Mouse (Mus musculus): ENCODE results near the gene Abhd17a. TPM values are rescaled to one million over a fixed set of nuclear protein-coding genes. Genes with fewer than 3 reads are reported as not detected.
A peak's percentile ranks its signal among the peaks of the same experiment; 100 is the strongest.

Abhd17a gene
- polyA plus RNA-seq (2016; fragmentation: Nextera tagmentation; extraction: Ambion mirVana) = 79.8 and 84.9 TPM in 2 replicates

DNA sequence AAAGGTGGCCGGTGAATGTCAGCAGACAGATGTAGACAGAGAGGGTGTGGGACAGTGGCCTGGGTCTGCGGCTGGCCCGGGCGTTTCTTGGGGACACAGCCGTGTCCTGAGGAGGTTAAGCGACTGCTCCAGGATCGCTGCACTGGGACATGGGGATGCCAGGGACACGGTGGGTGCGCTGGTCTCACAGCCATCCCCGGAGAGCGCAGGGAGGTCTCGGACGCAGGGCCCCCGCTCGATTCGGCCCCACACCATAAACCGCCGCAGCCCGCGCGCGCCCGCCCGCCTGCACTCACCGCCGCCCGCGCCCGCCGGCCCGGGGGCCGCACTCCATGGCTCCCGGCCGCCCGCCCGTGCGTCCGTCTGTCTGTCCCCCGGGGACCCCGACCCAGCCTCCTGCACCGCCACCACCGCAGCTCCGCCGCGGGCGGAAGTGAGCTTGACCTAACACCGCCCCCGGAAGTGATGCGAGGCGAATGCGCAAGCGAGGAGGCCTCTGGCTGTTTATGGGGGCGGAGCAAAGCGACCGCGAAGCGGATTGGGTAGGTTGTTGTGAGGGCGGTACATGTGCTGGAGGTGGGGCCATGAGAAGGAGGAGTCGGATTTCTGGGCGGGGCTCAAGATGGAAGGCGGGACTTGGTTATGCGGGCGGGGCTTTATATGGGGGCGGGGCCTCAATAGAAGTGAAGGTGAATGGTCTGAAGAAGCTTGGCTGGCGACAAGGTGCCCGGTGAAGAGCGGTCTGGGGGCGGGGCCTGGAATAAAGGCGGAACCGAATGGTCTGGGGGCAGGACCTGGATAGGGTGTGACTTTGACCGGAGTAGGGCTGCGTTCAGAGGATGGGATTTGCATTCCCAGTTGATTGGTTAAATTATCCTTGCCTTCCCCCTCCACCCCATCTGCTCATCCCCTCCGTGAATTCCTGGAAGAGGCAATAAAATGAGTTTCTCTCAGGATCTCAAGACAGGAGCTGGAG, at the start of gene Abhd17a:
TSS of gene Abhd17a (minus strand) at position 463 of the 976 bp plus-strand sequence.
- no peaks in the 10 kb centered on the region for H3K27me3 ChIP-seq (replicated peaks; ENCODE audit: low read depth, poor library complexity, severe bottlenecking)

DNA sequence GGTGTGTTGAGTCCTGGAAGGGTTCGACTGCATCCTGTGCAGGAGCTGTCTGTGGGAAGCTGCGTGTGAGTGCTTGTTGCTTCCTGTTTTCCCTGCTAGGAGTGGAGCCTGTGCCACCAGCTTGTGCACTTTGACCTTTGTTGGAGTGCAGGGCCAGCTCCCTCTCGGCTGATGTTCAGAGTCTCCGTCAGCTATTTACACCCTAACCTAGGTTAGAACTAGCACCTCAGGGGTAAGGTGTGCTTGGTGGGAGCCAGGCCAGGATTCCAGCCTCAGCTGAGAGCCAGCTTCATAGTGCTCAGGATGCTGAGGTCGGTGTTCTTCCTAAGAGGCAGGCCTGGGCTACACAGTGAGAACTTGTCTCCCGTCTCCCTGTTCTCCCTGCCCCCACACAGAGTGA, 45.2 kb upstream of the Abhd17a start:
- Histone ChIP-seq H3K4me1 (no peaks in the 10 kb centered on the region), H3K36me3 (replicated peaks) (peaks cover 97% of the 10 kb centered on the region), H3K27ac (replicated peaks) (no peak overlapping the region), H3K4me3 (no peak overlapping the region), H3K27me3 (replicated peaks; ENCODE audit: low read depth, poor library complexity, severe bottlenecking) (no peaks in the 10 kb centered on the region), H3K9me3 (no peaks in the 10 kb centered on the region)
- WGBS = 81% methylated on average over 6 of the region's 6 CpGs
- no peak for DNase-seq (ENCODE audit: low spot score)

More for the DNA sequence above, at the start of gene Abhd17a:
- under 1% methylated on average over 73 of the region's 73 CpGs for WGBS
- H3K9me3 ChIP-seq = no peaks in the 10 kb centered on the region
- peaks cover 17% of the 10 kb centered on the region for H3K36me3 ChIP-seq (replicated peaks)
- peaks cover 37% of the 10 kb centered on the region for H3K4me1 ChIP-seq
- peak within 1 kb of the TSS; percentile 93 for H3K4me3 ChIP-seq
- DNase-seq (ENCODE audit: low spot score) = peak; percentile 99
- H3K27ac ChIP-seq (replicated peaks) = peak within 1 kb of the TSS; percentile 88

GRCm38 (mm10) chr10:80628925-80629324, 38.8 kb upstream of the Abhd17a start:
- no peaks in the 10 kb centered on the region for H3K27me3 ChIP-seq (replicated peaks; ENCODE audit: low read depth, poor library complexity, severe bottlenecking)
- DNase-seq (ENCODE audit: low spot score) = no peak
- H3K4me1 ChIP-seq = peaks cover 43% of the 10 kb centered on the region
- peaks cover 82% of the 10 kb centered on the region for H3K36me3 ChIP-seq (replicated peaks)
- 93% methylated on average over 9 of the region's 9 CpGs for WGBS
- H3K27ac ChIP-seq (replicated peaks) = no peak overlapping the region
- H3K4me3 ChIP-seq = no peak overlapping the region
- H3K9me3 ChIP-seq = no peaks in the 10 kb centered on the region

GRCm38 (mm10) chr10:80627685-80628084, 37.5 kb upstream of the Abhd17a start:
- 0 out of 2 replicates have a peak overlapping the region, but pooled peaks have one; percentile 4 for H3K27ac ChIP-seq (replicated peaks)
- peak; percentile 30 for DNase-seq (ENCODE audit: low spot score)
- 58% methylated on average over 2 of the region's 2 CpGs for WGBS

DNA sequence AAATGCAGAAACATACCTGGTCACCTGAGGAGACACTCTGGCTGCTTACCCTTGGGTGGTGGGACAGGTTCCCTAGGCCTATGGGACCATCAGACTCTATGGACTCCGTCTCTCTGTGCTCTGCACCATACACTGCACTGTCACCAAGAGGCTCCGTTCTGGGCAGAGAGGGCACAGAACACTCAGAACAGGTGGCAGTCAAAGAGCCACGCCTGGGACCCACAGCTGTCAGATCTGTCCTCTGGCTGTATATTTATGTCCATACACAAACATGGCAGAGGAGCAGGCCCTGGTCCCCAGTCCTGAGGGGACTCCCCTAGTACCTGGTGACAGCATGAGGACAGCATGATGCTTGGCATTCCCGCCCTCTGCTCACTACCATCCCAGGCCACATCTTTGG, 35.6 kb upstream of the Abhd17a start:
- no peaks in the 10 kb centered on the region for H3K27me3 ChIP-seq (replicated peaks; ENCODE audit: low read depth, poor library complexity, severe bottlenecking)
- no peaks in the 10 kb centered on the region for H3K9me3 ChIP-seq
- no peak overlapping the region for H3K27ac ChIP-seq (replicated peaks)
- no peak for DNase-seq (ENCODE audit: low spot score)
- H3K4me1 ChIP-seq = peaks cover 61% of the 10 kb centered on the region
- H3K36me3 ChIP-seq (replicated peaks) = peaks cover 53% of the 10 kb centered on the region
- no peak overlapping the region; the same call in 1 of the 2 replicates for H3K4me3 ChIP-seq
- 93% methylated on average over 4 of the region's 4 CpGs for WGBS

More at GRCm38 (mm10) chr10:80627685-80628084, 37.5 kb upstream of the Abhd17a start:
- Histone ChIP-seq H3K36me3 (replicated peaks) (peaks cover 72% of the 10 kb centered on the region), H3K4me3 (no peak overlapping the region), H3K4me1 (peaks cover 52% of the 10 kb centered on the region), H3K9me3 (no peaks in the 10 kb centered on the region), H3K27me3 (replicated peaks; ENCODE audit: low read depth, poor library complexity, severe bottlenecking) (no peaks in the 10 kb centered on the region)

- Histone ChIP-seq H3K27me3 (replicated peaks; ENCODE audit: low read depth, poor library complexity, severe bottlenecking) (no peaks in the 10 kb centered on the region), H3K4me1 (peaks cover 64% of the 10 kb centered on the region)
- DNase-seq (ENCODE audit: low spot score) = peak; percentile 78
Observed at GRCm38 (mm10) chr10:80623457-80624191, 33.5 kb upstream of the Abhd17a start.

GRCm38 (mm10) chr10:80622661-80623456, 32.7 kb upstream of the Abhd17a start, which contains the start of gene Csnk1g2:
Gene Csnk1g2 (plus strand): TSS chr10:80622838.
- 1% methylated on average over 85 of the region's 85 CpGs for WGBS
- Histone ChIP-seq H3K27ac (replicated peaks) (peak within 1 kb of the TSS; percentile 96), H3K36me3 (replicated peaks) (peaks cover 24% of the 10 kb centered on the region), H3K9me3 (no peaks in the 10 kb centered on the region), H3K27me3 (replicated peaks; ENCODE audit: low read depth, poor library complexity, severe bottlenecking) (no peaks in the 10 kb centered on the region), H3K4me1 (peaks cover 58% of the 10 kb centered on the region), H3K4me3 (peak within 1 kb of the TSS; percentile 90)
- DNase-seq (ENCODE audit: low spot score) = no peak

More at GRCm38 (mm10) chr10:80623457-80624191, 33.5 kb upstream of the Abhd17a start:
- WGBS = 15% methylated on average over 15 of the region's 15 CpGs
- H3K4me3 ChIP-seq = peak overlapping the region; percentile 90
- H3K27ac ChIP-seq (replicated peaks) = peak overlapping the region; percentile 96
- no peaks in the 10 kb centered on the region for H3K9me3 ChIP-seq
- peaks cover 31% of the 10 kb centered on the region for H3K36me3 ChIP-seq (replicated peaks)

- DNase-seq (ENCODE audit: low spot score) = peak; percentile 99
- H3K9me3 ChIP-seq = no peaks in the 10 kb centered on the region
- peak overlapping the region; percentile 90 for H3K4me3 ChIP-seq
- no peaks in the 10 kb centered on the region for H3K27me3 ChIP-seq (replicated peaks; ENCODE audit: low read depth, poor library complexity, severe bottlenecking)
- H3K4me1 ChIP-seq = peaks cover 51% of the 10 kb centered on the region
- WGBS = under 1% methylated on average over 64 of the region's 64 CpGs
- H3K27ac ChIP-seq (replicated peaks) = peak overlapping the region; percentile 96
- peaks cover 20% of the 10 kb centered on the region for H3K36me3 ChIP-seq (replicated peaks)
Observed at GRCm38 (mm10) chr10:80621940-80622660, 32.0 kb upstream of the Abhd17a start.

DNA sequence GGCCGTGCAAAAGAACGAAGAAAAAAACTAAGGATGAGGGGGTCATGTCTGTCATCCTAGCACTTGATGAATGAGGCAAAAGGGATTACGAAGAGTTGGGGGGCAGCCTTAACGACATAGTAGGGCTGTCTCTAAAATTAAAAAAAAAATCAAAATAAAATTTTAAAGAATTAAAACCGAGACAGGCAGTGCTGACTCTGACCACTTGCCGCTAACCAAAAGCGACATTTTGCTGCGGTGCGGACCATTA, 31.5 kb upstream of the Abhd17a start:
- no peak for DNase-seq (ENCODE audit: low spot score)
- H3K36me3 ChIP-seq (replicated peaks) = peaks cover 20% of the 10 kb centered on the region
- H3K9me3 ChIP-seq = no peaks in the 10 kb centered on the region
- no peaks in the 10 kb centered on the region for H3K27me3 ChIP-seq (replicated peaks; ENCODE audit: low read depth, poor library complexity, severe bottlenecking)
- peaks cover 51% of the 10 kb centered on the region for H3K4me1 ChIP-seq
- H3K27ac ChIP-seq (replicated peaks) = peak overlapping the region; percentile 96
- H3K4me3 ChIP-seq = peak overlapping the region; percentile 90
- whole genome bisulfite sequencing = 4% methylated on average over 9 of the region's 9 CpGs

DNA sequence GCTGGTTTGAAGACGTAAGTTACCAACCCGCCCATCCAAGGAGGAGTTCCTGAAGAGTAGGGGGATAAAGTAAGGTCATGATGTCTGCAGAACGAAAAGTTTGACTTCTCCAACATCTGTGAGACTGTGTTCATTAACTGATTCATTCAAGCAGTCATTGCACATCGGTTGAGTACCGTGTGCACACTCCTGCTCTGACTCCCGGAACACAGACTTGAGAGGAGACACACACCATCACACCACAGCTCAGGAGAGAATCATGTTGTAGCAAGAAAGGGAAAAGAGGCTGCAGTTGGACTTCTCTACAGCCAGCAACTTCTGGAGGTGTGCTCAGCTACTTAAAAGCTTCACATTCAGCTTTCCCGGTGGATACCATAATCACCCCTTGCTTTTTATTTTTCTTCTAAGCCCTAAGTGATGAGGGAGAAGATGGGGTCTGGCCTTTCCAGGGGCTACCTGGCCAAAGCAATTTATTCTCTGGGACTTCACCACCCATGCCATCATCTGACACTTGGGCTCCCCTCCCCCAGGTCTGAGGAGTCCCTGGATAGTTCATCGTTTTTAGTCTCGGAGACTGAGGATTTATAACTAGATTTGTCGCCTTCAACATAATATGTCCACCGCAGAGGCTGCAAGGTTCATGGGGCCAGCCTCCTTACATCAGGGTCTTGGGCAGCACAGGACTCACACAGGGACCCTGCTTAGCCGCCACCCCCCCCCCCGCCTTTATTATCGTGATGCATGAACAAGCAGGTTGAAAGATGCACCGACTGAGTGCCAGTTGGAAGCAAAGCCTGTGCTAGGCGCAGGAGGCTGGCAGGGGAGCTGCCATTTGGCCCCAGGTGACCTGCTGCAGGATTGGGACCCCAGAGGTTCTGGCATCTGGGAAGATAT, 30.9 kb upstream of the Abhd17a start:
- Histone ChIP-seq H3K27ac (replicated peaks) (peak overlapping the region; percentile 96), H3K36me3 (replicated peaks) (peaks cover 15% of the 10 kb centered on the region), H3K9me3 (no peaks in the 10 kb centered on the region), H3K4me1 (peaks cover 46% of the 10 kb centered on the region), H3K27me3 (replicated peaks; ENCODE audit: low read depth, poor library complexity, severe bottlenecking) (no peaks in the 10 kb centered on the region), H3K4me3 (peak overlapping the region; percentile 90)
- WGBS = 63% methylated on average over 16 of the region's 16 CpGs
- no peak for DNase-seq (ENCODE audit: low spot score)

DNA sequence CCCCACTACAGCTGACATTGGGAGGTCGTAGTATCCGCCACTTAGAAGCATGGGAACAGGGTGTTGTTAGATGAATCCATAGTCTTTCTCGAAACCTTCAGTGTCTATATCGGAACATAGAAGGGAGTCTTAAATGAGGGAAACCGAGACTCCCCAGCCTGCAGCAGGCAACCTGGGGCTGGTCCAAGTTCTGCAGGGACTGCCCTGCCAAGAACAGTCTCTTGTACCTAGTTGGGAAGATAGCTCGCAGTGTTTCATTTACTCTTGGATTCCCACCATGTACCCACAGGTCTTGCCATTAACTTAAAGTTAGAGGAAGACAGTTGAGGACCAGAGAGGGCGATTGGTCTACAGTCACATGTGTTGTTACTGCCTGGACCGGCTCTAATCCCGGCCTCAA, 30.2 kb upstream of the Abhd17a start:
- no peaks in the 10 kb centered on the region for H3K27me3 ChIP-seq (replicated peaks; ENCODE audit: low read depth, poor library complexity, severe bottlenecking)
- 84% methylated on average over 9 of the region's 9 CpGs for WGBS
- no peaks in the 10 kb centered on the region for H3K9me3 ChIP-seq
- H3K36me3 ChIP-seq (replicated peaks) = peaks cover 15% of the 10 kb centered on the region
- peak overlapping the region; percentile 40; the same call in 1 of the 2 replicates for H3K27ac ChIP-seq (replicated peaks)
- peak overlapping the region; percentile 14; the same call in 1 of the 2 replicates for H3K4me3 ChIP-seq
- peaks cover 40% of the 10 kb centered on the region for H3K4me1 ChIP-seq
- DNase-seq (ENCODE audit: low spot score) = no peak

All from embryonic facial prominence, embryonic 10.5 days (tissue).